Mouse (Mus musculus): Measurements from ENCODE around the gene Ift122. TPM values are rescaled to one million over a fixed set of nuclear protein-coding genes. Genes with fewer than 3 reads are reported as not detected.

Gene Ift122
- polyA plus RNA-seq, 1 experiment, result 21.4 TPM

GRCm38 (mm10) chr6:115961743-115962142, 108.5 kb downstream of the Ift122 start:
- H3K4me2 ChIP-seq (ENCODE audit: low read depth), result no peak overlapping the region
- H3K36me3 ChIP-seq (ENCODE audit: control insufficient read depth, insufficient read depth), result peaks cover 5% of the 10 kb centered on the region
- no peak for TF ChIP-seq CEBPB (IDR thresholded peaks at IDR 0.05; ENCODE audit: insufficient read depth, poor library complexity, severe bottlenecking)
- no peak overlapping the region for H3ac ChIP-seq (ENCODE audit: control insufficient read depth, insufficient read length)
- H3K79me2 ChIP-seq (ENCODE audit: control insufficient read depth, insufficient read depth), result no peaks in the 10 kb centered on the region
- H3K27me3 ChIP-seq (ENCODE audit: control insufficient read depth, insufficient read depth, insufficient read length), result no peaks in the 10 kb centered on the region
- H3K4me3 ChIP-seq, result no peak overlapping the region

- peaks cover 5% of the 10 kb centered on the region for H3K36me3 ChIP-seq (ENCODE audit: control insufficient read depth, insufficient read depth)
- no peaks in the 10 kb centered on the region for H3K79me2 ChIP-seq (ENCODE audit: control insufficient read depth, insufficient read depth)
- no peak overlapping the region for H3K4me3 ChIP-seq
- TF ChIP-seq POLR2A (IDR thresholded peaks at IDR 0.05; ENCODE audit: insufficient read length, low read depth) (no peak), REST (IDR thresholded peaks at IDR 0.05; ENCODE audit: insufficient read depth, insufficient read length) (no peak), MYOG (IDR thresholded peaks at IDR 0.05; ENCODE audit: control insufficient read depth in 1 of 3, insufficient read depth in 1 of 3, insufficient read length in 2 of 3, low read depth in 2 of 3) (no peak), MYOD1 (IDR thresholded peaks at IDR 0.05; ENCODE audit: control insufficient read depth in 1 of 3, insufficient read length in 2 of 3, low read depth in 2 of 3) (no peak), TCF3 (IDR thresholded peaks at IDR 0.05; ENCODE audit: insufficient read length, low read depth) (no peak), USF1 (IDR thresholded peaks at IDR 0.05; ENCODE audit: low read depth) (no peak)
- H3K27me3 ChIP-seq (ENCODE audit: control insufficient read depth, insufficient read depth, insufficient read length), result no peaks in the 10 kb centered on the region
- no peak overlapping the region for H3K4me2 ChIP-seq (ENCODE audit: low read depth)
- no peak overlapping the region for H3ac ChIP-seq (ENCODE audit: control insufficient read depth, insufficient read length)
Observed at GRCm38 (mm10) chr6:115962439-115963085, 109.3 kb downstream of the Ift122 start.

GRCm38 (mm10) chr6:115963656-115964055, 110.4 kb downstream of the Ift122 start:
- Histone ChIP-seq H3K36me3 (ENCODE audit: control insufficient read depth, insufficient read depth) (peaks cover 5% of the 10 kb centered on the region), H3K79me2 (ENCODE audit: control insufficient read depth, insufficient read depth) (no peaks in the 10 kb centered on the region), H3K4me3 (no peak overlapping the region), H3K27me3 (ENCODE audit: control insufficient read depth, insufficient read depth, insufficient read length) (no peaks in the 10 kb centered on the region), H3K4me2 (ENCODE audit: low read depth) (no peak overlapping the region), H3ac (ENCODE audit: control insufficient read depth, insufficient read length) (no peak overlapping the region)
- no peak for TF ChIP-seq POLR2AphosphoS2 (IDR thresholded peaks at IDR 0.05; ENCODE audit: insufficient read length, low read depth)
- no peak for TF ChIP-seq CEBPB (IDR thresholded peaks at IDR 0.05; ENCODE audit: insufficient read depth, poor library complexity, severe bottlenecking)
- no peak for TF ChIP-seq REST (IDR thresholded peaks at IDR 0.05; ENCODE audit: insufficient read depth, insufficient read length)

GRCm38 (mm10) chr6:115966227-115966966, 113.1 kb downstream of the Ift122 start:
- H3K4me3 ChIP-seq, result no peak overlapping the region
- TF ChIP-seq MYOD1 (IDR thresholded peaks at IDR 0.05; ENCODE audit: control insufficient read depth in 1 of 3, insufficient read length in 2 of 3, low read depth in 2 of 3) (no peak), POLR2AphosphoS2 (IDR thresholded peaks at IDR 0.05; ENCODE audit: insufficient read length, low read depth) (no peak), CEBPB (IDR thresholded peaks at IDR 0.05; ENCODE audit: insufficient read depth, poor library complexity, severe bottlenecking) (no peak), SRF (IDR thresholded peaks at IDR 0.05; ENCODE audit: control insufficient read depth, insufficient read length, low read depth) (no peak)
- no peak overlapping the region for H3K4me2 ChIP-seq (ENCODE audit: low read depth)
- peaks cover 5% of the 10 kb centered on the region for H3K36me3 ChIP-seq (ENCODE audit: control insufficient read depth, insufficient read depth)
- no peak overlapping the region for H3ac ChIP-seq (ENCODE audit: control insufficient read depth, insufficient read length)
- no peaks in the 10 kb centered on the region for H3K27me3 ChIP-seq (ENCODE audit: control insufficient read depth, insufficient read depth, insufficient read length)
- H3K79me2 ChIP-seq (ENCODE audit: control insufficient read depth, insufficient read depth), result no peaks in the 10 kb centered on the region

GRCm38 (mm10) chr6:115967291-115967880, 114.1 kb downstream of the Ift122 start:
- peaks cover 5% of the 10 kb centered on the region for H3K36me3 ChIP-seq (ENCODE audit: control insufficient read depth, insufficient read depth)

GRCm38 (mm10) chr6:115968086-115968485, 114.8 kb downstream of the Ift122 start:
- H3K36me3 ChIP-seq (ENCODE audit: control insufficient read depth, insufficient read depth), result peaks cover 5% of the 10 kb centered on the region
- H3K27me3 ChIP-seq (ENCODE audit: control insufficient read depth, insufficient read depth, insufficient read length), result no peaks in the 10 kb centered on the region
- TF ChIP-seq CEBPB (IDR thresholded peaks at IDR 0.05; ENCODE audit: insufficient read depth, poor library complexity, severe bottlenecking) (no peak), REST (IDR thresholded peaks at IDR 0.05; ENCODE audit: insufficient read depth, insufficient read length) (no peak), TCF3 (IDR thresholded peaks at IDR 0.05; ENCODE audit: insufficient read length, low read depth) (no peak), USF1 (IDR thresholded peaks at IDR 0.05; ENCODE audit: low read depth) (no peak), SRF (IDR thresholded peaks at IDR 0.05; ENCODE audit: control insufficient read depth, insufficient read length, low read depth) (no peak), MYOD1 (IDR thresholded peaks at IDR 0.05; ENCODE audit: control insufficient read depth in 1 of 3, insufficient read length in 2 of 3, low read depth in 2 of 3) (no peak), MAX (IDR thresholded peaks at IDR 0.05; ENCODE audit: low read depth) (no peak), TCF12 (IDR thresholded peaks at IDR 0.05; ENCODE audit: insufficient read depth, poor library complexity, severe bottlenecking) (no peak), MYOG (IDR thresholded peaks at IDR 0.05; ENCODE audit: control insufficient read depth in 1 of 3, insufficient read depth in 1 of 3, insufficient read length in 2 of 3, low read depth in 2 of 3) (no peak), E2F4 (IDR thresholded peaks at IDR 0.05; ENCODE audit: insufficient read depth) (no peak), POLR2A (IDR thresholded peaks at IDR 0.05; ENCODE audit: insufficient read length, low read depth) (no peak), POLR2AphosphoS2 (IDR thresholded peaks at IDR 0.05; ENCODE audit: insufficient read length, low read depth) (no peak)
- H3ac ChIP-seq (ENCODE audit: control insufficient read depth, insufficient read length), result no peak overlapping the region
- no peak overlapping the region for H3K4me3 ChIP-seq
- H3K79me2 ChIP-seq (ENCODE audit: control insufficient read depth, insufficient read depth), result no peaks in the 10 kb centered on the region
- no peak overlapping the region for H3K4me2 ChIP-seq (ENCODE audit: low read depth)

More at GRCm38 (mm10) chr6:115967291-115967880, 114.1 kb downstream of the Ift122 start:
- no peaks in the 10 kb centered on the region for H3K79me2 ChIP-seq (ENCODE audit: control insufficient read depth, insufficient read depth)
- H3K4me2 ChIP-seq (ENCODE audit: low read depth), result no peak overlapping the region
- H3K4me3 ChIP-seq, result no peak overlapping the region
- H3ac ChIP-seq (ENCODE audit: control insufficient read depth, insufficient read length), result no peak overlapping the region
- TF ChIP-seq USF1 (IDR thresholded peaks at IDR 0.05; ENCODE audit: low read depth) (no peak), TCF12 (IDR thresholded peaks at IDR 0.05; ENCODE audit: insufficient read depth, poor library complexity, severe bottlenecking) (no peak), TCF3 (IDR thresholded peaks at IDR 0.05; ENCODE audit: insufficient read length, low read depth) (no peak)
- no peaks in the 10 kb centered on the region for H3K27me3 ChIP-seq (ENCODE audit: control insufficient read depth, insufficient read depth, insufficient read length)

Measured in myocyte (in vitro differentiated cells).